Mouse (Mus musculus) heart, postnatal 4 days (tissue): ENCODE data around the gene Aqr. TPM values are rescaled to one million over a fixed set of nuclear protein-coding genes. Genes with fewer than 3 reads are reported as not detected.

ENCODE experiments used
- DNase-seq: peaks from one replicate; pipeline ENCODE4 v3.0.0; 2021
- total RNA-seq, 2 experiments: library from RNA; stranded (reverse); gene quantifications; 2 replicates each; pipeline ENCODE4 v1.2.3; 2021

Aqr gene
- total RNA-seq, 2 experiments from 2014 or later = 26.0 to 26.6 TPM

DNA sequence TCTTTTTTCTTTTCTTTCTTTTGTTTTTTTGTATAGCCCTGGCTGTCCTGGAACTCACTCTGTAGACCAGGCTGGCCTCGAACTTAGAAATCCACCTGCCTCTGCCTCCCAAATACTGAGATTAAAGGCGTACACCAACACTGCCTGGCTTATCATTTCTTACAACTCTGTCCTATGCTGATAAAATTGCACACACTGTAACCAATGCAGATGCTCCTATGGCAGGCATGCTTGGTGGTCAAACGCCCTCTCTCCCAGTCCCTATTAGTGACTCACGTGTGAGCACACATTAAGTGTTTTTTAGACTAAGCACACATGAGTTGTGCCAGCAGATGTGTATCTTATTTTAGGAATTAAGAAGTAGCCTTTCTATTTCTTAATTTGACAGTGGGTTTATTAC, 53.5 kb downstream of the Aqr start:
- no peak for DNase-seq

DNA sequence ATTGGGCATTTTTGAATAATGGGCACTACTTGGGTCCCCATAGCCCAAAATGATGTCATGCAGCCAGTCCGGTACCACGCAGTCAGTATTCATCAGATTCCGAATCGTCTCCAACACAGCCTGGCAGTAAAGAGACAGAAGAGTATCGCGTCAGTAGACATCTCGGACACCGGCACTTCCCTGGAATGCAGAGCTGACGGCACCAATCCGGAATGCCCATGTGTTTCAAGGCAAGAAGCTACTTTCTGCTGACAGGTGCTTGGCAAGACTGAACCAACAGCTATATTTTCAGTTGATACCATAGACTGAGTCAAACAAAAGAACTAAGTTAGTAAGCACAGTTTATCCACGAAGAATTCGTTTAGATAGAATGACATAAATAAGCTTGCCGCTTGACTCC, 56.2 kb downstream of the Aqr start:
- DNase-seq = peak; percentile 68

DNA sequence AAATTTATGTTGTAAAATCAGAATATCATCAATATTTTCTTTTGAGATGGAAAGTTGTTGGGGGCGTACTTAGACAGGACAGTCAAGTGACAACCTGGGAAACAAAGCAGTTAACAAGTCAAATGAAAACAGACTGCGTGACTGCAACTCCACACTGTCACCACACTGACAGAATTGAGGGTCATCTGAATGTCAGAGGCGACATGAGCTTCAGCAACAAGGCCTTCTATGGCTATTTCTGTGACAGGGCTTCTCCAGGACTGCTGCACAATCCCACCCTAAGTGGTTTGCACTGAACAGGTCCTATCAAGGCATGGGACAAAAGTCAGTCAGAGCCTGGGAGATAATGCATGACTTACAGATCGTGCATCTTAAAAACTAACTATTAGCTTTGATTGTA, 63.5 kb downstream of the Aqr start:
- peak; percentile 31 for DNase-seq

DNA sequence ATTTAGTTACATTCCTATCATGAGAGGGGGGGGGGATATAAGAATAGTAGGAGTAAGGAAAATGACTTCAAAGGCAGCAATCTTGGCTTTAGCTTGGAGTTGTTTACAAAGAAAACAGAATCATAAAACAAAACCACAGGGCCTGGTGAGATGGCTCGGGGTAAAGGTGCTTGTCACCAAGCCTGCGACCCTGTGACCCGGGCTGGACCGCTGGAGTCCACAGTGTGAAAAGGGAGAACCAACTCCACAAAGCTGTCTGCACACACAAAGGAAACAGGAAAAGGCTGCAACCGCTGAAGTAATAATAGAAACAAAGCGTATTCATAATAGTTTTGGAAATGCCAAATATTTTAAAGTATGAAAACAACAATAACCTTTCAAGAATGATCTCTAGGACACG, 67.4 kb downstream of the Aqr start:
- no peak for DNase-seq

DNA sequence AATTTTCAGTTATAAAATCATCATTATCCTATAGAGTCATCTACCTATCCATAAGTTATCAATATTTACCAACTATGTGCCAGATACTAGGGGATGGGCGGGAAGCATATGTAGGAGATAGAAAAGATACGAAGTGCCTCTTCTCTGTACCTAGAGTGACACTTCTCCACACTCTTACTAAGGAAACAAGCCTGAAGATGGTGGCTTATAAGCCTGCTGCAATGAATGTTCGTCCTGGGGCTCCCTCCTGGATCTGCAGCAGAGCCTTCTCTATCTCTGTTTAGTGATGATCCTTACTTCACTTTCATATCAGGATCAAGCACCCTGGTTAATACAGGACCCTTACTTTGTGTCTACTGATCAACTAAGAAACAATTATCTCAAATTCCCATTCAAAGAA, 69.2 kb downstream of the Aqr start:
- DNase-seq = no peak

DNA sequence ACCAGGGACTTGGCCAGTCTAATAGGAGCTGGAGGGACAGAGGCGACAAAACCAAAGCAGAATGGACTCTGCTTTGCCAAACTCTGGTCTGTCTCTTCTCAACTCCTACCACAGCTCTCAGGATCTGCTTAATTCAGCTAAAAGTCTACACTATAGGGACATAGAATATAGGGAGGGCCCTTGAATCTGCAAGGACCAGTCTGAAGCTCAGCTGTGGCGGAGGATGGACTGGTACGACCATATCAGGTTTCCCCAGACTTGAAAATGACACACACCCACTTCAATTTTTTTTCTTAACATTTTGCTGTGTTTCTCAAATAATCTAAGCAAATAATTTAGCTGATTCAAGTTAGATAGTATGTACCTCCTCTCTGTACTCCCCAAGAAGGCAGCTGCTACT, 69.6 kb downstream of the Aqr start:
- DNase-seq = no peak

DNA sequence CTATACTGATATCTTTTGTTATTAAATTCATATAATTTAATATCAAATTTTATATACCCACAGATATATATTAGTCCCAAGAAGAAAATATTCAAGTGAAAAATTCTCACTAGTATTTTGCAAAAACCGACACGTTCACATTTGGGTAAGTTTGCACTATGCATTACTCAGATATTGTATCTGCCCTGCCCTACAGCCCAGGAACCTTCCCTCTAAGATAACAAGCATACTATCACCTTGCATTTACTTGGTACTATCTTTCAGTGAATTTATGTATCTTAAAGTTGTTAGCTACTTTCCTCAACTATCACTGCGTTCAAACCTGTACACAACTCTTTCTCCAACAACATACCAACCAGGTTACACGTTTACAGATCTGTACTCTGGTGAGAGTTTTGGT, 71.3 kb downstream of the Aqr start:
- DNase-seq = no peak

DNA sequence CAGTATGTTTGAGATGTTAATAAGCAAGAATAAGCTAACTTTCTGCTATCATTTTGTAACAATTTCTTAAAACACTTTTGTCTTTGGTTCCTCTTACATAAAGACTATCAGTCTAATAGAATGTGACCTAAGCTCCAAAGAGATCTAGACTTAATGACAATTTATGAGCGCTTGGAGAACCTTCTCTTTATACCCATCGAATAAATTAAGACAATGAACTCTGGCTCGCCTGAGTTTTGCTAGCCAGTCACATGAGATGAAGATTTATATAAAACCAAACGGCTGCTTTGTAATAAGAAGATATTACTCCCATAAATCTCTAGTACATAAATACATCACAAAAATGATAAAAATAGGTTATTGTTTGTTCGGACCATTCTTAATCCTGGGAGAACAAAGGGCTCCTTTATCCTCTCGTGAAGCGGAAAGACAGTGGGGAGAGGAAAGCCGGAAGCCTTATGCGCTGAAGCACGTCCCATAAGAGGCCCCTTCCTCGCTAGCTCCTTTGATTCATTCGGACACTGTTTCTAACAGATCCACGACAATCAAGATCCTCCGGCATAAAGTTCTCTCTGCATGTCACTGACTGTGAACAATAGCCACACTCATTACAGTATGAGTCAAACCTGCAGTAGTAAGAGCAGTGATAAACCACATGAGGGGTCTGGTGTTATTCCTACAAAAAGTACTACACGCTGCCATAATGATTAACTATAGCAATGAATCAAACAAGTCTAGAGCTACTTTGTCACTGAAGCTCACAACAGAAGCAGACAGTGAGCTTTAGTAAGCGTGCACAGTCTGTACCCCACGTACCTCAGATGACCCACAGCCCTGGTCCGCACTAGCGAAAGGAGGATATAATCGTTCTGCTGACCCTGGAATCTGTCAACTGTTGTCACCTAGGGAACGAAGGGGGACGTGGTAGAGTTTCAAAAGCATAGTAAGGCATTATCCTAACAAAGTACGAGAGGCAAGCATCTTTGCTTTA, 79.2 kb downstream of the Aqr start:
- no peak for DNase-seq

DNA sequence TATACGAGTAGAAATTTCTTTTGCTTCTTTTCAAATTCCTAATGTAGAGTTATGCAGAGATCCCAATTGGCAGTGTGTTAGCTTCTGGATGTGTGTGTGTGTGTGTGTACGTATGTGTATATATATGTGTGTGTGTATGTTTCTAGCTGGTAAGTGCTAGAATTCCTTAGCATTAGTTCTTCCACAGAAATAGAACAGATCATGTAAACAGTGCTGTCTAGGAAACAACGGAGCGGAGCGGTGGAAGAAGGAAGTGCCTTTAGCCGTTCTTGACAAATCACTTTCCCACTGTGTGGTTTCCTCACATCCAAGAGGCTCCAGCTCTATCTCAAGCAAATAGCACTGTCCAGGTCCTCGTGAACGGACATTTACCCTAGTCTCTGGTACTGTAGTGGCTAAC, 80.4 kb downstream of the Aqr start:
- DNase-seq = no peak

DNA sequence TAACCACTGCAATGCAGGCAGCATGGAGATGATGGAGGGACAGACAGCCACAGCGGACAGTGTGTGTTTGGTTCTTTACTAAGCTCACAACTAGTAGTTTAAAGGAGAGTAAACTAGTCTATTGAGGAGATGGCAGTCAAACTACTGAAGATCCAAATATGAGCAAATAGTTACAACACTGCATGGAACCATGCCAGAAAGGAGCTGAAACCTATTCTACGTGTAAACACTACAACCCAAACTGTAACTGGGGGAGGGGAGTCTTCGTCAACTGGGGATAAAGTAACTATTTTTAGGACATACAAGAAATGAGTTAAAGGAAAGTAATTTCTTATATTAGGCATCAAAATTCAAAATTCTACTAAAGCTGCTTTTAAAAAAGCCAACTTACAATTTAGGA, 84.4 kb downstream of the Aqr start:
- no peak for DNase-seq

DNA sequence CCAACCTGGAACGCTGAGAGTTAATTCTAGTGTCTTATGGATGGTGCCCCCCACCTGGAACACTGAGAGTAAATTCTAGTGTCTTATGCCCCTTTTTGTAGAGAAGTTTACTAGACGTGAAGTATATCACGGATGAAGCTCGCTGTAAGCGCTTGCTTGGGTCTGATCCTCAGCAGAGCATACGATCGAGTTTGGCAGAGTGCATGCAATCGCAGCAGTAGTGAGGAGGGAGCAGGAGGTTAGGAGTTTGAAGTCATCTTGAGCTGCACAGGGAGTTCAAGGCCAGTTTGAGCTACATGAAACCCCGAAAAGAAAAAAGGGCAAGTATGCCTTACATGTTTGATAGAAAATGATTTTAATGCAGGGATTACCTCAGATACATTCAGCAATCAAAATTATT, 86.0 kb downstream of the Aqr start:
- DNase-seq = no peak

DNA sequence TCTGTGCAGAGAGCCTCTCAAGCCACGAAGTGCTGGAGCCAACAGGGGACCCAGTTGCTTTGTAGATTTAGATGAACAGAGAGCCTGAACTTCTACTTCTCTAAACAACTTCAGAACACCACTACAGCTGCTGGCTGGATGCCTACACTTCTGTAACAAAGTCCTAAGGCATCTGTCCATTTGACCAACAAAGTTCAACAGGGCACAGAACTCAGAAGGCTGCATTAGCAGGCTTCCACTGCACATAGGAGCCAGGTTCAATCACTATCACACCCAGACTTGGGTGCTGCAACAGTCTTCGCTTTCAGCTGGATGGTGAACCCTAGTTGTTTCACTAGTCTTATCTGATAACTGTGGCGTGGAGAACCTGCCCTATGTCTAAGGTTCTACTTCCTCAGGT, 87.0 kb downstream of the Aqr start:
- no peak for DNase-seq

DNA sequence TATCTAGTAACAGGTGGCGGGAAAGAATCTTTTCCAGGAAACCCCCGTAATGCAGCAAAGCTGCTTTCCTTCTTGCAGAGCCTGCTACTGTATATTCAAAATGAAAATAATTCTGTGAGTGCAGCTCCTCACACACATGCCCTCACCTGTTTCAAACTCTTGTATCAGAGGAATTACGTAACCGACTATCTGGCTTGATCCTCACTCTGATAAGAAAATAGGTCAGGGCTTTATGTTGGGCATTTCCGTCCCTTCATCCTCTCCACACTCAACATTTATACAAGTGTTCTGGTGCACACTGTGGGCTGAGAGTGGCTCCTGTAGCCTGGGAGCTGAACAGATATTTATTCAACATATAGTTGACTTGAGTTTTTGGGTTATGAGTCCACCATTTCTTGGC, 87.7 kb downstream of the Aqr start:
- DNase-seq = no peak

DNA sequence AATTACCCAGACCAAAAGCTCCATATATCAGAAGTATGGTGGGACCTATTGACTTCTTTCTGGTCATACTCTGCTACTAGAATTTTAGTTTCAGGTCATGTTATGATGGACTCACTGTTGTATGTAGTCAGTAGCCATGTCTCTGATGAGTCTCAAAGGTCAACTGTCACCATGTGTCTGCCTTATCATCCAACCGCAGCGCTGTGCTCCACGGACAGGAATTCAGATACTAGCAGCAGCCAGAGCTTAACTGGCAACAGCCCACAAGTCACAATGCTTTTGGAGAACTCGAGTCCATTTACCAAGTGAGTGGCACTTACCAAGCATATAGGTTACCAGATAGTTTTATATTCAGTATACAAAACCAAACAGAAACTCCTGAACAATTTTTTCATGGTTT, 89.2 kb downstream of the Aqr start:
- peak; percentile 28 for DNase-seq

DNA sequence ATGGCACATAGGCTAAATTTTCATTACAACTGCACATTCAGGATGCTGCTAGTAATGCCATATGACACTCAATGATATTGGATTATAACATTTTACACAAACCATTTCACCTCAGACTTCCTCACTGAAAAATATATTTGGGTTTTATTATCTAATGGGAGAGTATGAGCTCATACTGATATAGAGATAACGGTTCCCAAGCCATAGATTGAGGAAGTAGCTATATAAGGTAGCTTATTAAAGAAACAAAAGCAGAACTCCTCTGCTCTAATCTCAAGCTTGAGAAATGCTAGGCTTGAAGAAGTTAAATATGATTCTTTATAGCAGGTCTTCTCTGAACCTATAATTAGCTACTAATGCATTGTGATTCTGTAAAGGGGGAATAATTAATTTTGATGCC, 90.3 kb downstream of the Aqr start:
- DNase-seq = no peak

DNA sequence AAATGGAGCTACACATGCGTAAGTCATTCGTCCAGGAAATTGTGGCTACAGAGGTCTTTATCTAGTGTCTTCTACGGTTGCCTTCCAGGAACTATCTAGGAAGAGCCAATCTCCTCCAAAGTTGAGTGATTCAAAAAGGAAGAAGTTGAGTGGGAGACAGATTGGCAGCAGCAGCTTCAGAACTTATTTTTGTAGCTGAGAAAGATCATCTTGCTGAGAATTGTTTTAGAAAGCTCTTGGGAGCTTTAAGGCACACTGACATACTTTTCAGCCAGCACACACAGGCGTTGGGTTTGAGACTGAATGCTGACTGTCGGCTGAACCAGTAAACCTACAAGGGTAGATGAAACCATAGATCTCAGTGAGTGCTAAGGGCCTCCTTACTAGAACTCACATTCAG, 91.5 kb downstream of the Aqr start:
- DNase-seq = no peak

DNA sequence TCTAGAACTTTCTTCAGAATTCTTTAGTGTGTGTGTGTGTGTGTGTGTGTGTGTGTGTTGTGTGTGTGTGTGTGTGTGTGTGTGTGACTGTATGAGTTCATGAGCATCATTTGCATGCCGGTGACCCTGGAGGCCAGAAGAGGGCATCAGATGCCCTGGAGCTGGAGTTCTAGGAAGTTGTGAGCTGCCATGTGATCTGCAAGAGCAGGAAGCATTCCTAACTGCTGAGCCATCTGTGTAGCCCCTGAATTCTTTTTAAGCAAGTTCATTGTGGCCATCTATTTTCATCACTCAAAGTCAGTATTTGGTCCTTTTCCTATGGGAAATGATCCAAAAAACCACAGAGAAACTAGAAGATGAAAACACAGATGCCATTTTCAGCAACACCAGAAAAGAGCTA, 92.1 kb downstream of the Aqr start:
- DNase-seq = no peak

DNA sequence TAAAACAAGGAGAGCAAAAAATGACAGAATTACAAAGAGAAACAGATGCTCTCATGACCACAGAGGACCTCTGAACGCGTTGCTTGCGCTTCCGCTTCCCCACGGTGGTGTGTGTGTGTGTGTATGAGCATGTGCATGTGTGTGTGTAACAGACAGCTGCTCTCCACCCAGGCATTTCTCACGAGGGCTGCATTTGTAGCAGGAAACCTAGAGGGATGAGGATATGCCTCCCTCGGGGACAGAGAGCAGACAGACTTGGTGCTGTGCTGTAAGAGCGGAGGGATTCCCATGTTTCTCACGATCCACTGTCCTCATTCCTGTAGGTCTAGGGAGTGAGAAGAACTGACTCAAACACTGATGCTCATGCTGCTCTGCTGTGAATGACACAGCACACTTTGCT, 93.2 kb downstream of the Aqr start:
- DNase-seq = no peak

DNA sequence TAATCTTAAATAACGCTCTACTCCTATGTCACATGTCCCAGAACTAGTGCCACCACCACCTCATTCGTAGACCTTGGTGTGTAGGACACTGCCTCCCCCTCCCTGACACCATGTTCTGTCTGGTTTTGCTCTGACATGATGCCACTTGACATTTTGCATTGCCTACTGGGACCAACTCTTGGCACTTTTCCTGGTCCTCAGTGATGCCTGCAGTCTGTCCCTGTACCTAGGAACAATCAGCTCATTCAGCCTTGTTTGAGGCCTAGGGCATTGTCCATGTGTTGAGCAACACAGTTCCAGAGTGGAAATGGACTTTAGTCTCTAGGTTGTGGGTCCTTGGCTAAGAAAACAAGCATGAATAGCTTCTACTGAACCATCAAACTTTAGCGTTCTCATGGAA, 97.0 kb downstream of the Aqr start:
- no peak for DNase-seq

DNA sequence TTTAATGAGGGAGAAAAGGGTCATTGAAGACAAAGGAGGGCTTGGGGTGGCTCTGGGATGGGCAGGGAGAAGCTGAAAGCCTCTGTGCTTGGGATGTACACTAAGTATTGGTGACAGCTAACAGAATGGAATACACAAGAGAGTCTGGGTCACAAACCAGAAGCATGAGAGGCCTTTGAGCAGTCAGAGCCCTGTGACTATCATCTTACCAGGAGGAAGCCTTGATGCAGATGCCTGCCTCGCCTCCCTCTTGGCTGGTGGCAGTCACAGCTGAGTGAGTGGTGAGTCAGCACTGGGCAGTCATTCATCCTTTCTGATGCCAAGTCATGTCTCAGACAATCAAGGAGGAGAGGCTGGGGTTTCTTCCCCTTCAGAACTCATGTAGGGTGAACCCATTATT, 99.6 kb downstream of the Aqr start:
- no peak for DNase-seq

DNA sequence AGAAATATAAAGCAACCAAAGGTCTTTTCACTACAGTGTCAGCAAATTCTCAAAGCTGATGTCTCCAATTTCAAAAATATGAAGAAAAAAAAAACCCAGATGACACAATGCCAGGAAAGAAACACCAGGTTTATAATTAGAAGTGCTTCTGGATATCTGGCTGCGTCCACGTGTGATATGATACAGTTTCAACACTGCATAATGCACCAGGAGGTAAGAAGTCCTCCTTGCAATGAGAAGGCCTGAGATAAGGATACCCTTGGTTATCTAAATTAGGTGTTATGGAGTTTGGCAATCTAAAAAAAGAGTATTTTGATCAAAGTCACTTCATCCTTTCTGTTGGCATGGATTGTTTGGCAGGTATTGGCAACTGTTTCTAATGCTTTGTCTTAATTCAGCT, 114.9 kb downstream of the Aqr start:
- no peak for DNase-seq

DNA sequence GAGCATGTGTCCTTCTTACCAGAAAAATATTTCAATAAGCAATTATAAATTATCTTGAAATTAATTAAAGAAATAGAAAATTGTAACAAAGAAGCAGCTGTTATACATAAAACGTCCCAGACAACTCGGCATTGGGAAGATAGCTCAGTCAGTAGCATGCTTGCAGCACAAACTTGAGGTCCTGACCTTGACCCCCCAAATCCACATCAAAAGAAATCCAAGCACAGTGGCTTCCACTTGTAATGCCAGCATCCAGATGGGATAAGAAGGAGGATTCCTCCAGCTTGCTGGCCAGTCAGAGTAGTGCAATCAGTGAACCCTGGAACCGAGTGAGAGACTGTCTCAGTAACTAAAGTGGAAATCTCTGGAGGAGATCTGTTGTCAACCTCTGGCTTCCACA, 120.6 kb downstream of the Aqr start:
- no peak for DNase-seq

DNA sequence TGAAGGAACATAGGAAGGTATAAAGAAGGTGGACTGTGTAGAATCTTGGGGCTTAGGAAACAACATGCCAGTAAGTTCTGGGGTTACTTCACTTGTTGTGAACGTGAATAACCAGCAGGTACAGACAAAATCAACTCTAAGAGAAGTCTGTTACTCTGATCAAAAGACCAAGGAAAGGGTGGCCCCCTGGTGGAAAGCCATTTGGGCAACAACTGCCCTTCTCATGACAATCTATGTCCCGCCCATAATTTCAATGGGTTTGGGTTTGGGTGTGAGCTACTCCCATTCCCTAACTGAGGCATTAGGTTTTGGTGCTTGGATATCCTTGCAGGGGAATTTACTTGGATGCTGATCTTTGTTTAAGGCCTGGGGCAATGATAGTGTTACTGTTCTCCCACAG, 122.8 kb downstream of the Aqr start:
- DNase-seq = no peak

DNA sequence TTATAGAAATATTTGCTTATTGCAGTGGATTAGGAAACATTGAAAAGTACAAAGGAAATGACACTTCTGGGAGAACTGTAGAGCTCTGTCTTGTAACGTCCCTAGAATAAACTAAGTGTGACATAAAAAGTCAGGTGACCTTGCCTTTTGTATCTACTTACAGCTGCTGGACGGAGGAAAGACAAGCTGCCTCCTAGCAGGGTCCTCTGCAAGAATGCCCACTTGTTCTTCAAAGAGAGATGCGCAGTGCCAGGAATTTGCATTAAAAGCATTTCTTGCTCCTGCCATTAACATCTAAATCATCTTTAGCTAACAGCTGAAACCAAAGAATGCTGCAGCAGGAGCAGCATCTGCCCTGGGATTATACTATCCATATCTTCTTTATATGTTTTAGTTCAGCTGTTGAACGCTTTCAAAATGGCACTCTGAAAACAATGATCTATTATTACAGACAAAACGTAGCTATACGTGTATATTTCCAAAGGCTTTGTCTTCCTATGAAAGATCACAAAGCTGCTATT, 126.7 kb downstream of the Aqr start:
- DNase-seq = no peak

DNA sequence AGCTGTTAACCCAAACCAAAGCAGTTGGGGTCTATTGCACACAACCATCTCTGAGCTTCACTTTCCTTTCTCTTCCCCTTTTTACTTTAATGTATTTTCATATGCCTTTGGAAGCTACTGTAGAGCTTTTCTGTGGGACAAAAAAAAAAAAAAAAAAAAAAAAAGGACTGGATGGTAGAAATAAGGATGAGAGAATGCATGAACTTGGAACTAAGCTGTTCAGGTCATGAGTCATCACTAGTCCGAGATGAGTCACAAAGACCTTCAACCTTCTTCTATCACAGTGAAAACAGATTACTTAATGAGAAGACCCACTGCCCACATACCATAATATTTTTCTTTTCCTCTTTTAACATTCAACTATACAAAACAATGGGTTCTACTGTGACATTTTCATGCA, 127.2 kb downstream of the Aqr start:
- DNase-seq = no peak
